Mouse (Mus musculus) right cerebral cortex, adult 18-20 months (tissue): Measurements from ENCODE around the gene Crbn.

ENCODE experiments used
- DNase-seq: peaks from one replicate; pipeline ENCODE4 v3.0.0; 2022; ENCODE audit warnings: mixed read lengths

Gene Crbn

GRCm38 (mm10) chr6:106799333-106800226 lies at the start of gene Crbn:
TSS of gene Crbn (minus strand) at chr6:106800077.
- peak; percentile 92 for DNase-seq

DNA sequence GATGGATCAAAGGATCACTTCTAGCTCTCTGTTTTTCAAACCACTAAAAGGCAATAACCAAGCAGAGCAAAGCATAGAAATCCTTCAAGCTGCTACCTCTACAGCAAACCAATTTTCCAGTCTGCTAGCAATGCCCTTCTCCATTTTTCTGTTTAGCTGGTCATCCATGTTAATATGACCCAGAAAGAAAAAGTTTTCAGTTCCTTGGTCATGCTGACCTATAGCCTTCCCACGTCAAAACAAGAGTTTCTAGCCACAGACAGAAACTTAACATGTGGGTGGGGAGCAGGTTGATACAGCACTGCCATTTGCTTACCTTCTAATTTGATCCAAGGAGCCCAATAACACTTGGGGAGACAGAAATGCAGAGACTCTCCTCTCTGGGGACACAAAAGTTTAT lies 40.3 kb upstream of the Crbn start:
- DNase-seq, result no peak

DNA sequence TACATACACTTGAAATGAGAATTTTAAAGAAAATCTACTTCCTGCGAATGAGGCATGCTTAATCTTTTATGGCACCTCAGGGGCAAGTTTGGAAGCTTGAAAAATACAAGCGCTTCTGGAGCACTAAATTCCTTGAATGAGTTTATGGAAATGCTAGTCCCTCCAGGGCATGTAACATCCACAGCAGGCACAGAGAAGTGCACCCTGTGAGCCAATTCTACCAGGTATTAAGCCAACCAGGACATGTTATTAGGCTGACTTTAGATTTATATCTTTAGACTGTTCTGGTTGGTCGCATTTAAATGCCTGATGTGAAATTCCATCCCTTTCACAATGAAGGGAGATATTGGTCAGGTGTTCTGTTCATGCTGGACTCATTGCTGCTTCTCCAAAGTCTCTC lies 38.2 kb upstream of the Crbn start:
- no peak for DNase-seq

DNA sequence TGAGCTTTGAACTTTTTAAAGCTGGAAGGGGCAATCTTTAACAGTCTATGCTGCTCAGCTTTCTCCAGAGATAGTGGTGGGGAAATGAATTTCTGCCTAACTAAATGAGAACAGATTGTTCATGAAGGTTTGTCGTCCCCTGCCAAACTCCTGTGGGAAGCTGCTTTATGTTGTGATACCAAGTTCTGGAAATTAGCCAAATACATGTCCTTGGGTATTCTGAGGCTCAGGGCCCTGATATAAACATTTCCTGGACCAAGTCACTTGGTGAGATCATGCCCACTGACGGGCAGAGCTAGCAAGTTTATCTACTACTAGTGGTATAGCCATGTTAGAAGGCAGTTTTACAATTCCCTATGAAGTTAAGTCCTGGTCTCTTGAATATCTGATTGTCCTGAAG lies 35.4 kb upstream of the Crbn start:
- no peak for DNase-seq

DNA sequence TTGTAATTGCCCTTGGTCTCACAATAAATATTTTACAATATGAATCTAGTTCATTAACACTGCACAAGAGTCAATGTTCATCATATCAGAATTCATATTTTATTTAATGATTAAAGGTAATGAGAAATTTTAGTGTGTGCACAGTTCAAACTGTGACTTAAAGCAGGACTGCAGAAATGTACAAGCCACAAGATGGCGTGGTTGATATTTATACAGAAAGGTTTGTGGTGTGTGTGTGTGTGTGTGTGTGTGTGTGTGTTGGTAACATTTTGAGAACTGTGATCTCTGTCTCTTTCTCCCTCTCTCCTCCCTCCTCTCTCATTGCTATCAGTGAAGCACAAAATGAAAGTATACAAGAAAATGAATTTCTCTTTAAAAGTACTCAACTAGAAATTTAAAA lies 22.5 kb upstream of the Crbn start:
- peak; percentile 26 for DNase-seq

DNA sequence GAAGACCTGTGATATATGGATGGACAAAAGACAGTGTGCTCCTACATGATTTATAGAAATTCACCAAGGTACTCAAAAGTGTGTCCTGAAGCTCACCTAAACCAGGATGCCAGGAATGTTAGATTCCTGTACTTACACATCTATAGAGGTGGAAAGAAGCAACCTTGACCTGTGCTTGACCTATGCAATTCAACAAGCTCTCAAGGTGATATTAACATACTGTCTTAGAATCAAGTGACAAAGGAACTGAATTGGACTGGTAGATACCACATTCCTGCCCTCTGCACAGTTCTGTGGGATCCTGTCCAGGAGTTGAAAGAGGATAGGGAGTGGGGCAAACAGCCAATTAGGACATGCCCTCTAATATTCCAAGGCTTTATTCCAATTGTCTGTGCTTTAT lies 20.7 kb upstream of the Crbn start:
- no peak for DNase-seq

DNA sequence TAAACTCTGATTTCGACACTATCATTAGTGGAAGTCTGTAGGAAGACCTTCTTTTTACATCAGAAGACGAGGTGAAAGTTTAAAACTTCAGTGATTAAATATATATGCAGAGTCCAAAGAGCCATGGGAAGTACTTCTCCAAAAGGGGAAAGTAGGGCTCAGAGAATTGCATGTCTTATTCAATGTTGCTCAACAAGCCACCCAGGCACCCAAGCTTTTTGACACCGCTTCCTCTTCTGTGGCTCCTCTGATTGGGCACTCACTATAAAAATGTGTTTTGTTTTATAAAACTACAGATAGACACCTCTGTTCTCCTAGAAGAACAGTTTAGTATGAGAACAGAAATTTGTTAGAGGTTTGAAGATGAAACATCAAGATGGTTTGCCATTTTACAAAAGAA lies 20.0 kb upstream of the Crbn start:
- no peak for DNase-seq

GRCm38 (mm10) chr6:106819246-106819645 lies 19.4 kb upstream of the Crbn start:
- DNase-seq, result no peak

DNA sequence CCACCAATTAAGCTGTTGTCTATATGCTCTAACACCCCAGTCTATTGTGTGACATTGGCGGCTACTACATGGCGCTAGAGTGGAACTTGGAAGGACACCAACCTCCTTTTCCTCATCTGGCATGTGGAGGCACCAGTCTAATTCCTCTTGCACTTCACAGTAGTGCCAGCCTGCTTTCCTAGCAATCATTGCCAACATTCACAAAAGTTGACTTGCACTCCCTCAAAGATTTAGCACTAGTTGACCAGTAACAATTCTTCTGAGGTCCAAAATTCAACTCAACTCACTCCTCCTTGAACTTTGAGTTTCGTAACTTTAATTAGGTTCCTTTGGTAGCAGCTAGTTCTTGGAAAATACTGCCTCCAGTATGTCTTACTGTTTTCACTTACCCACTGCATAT lies 10.8 kb upstream of the Crbn start:
- no peak for DNase-seq

- no peak for DNase-seq
Measured at GRCm38 (mm10) chr6:106809161-106809560, 9.3 kb upstream of the Crbn start.

DNA sequence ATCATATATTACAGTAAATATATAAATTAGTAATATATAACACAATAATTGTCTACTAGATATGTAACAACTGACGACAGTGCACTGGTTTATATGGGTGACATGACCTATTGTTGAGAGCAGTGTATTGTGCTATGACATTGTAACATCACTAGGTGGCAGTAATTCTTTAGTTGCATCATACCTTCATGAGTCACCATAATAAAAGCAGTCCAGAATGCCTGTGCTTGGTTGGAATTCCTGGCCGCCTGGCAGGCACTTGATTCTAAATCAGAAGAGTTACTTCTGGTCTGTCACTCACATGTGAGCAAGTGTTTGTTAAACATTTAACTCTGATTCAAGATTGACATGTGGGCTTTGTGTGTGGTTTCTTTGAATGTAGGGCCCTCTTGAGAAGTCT lies 5.0 kb upstream of the Crbn start:
- peak; percentile 19 for DNase-seq

DNA sequence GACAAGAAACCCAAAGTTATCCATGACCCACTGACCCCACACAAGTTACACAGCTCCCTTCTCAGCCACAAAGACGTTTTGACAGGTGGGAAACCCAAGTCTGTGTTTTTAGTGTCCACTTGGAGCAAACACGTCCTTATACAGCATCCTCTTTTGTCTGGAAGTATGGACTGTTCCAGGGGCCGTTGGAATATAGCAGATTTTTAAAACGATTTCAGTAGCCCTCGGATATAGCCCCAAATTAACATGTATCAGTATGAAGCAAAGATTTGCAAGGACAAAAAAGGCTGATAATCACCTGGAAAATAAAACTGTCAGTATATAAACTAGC lies 315 bp upstream of the Crbn start:
- no peak for DNase-seq

- DNase-seq, result no peak
Measured at GRCm38 (mm10) chr6:106794094-106794814, 5.6 kb downstream of the Crbn start.

DNA sequence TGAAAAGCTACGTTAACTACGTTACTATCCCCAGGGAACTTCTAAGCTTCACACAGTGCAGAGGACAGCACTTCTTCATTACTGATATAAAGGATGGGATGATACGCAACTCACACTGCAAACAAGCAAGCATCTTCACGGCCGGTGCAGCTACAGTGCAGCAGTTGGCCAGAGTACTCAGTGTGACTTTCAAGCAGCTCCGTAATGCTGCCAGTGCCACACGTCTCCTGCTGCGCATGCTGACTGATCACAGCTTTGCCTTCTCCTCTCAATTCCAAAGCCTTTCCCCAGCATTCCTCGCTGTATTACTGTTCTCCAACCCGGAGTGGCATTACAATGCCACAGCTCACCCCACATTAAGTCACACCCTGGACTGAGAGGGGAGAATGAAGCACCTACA lies 6.3 kb downstream of the Crbn start:
- no peak for DNase-seq

DNA sequence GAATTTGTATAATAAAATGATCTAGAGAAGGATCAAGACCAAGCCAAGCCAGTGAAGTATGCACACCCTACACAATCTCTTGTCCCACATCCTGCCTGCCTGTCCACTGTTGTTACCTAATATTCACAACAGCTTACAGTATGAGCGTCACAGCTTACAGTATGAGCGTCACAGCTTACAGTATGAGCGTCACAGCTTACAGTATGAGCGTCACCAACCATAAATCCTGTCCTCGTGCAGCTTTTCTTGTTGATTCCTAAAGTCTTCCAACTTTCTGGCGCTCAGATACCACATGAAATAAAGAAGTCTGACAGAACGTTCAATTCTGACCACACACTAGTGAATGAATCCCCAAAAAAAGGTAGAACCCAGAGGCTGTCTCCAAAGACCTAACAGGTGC lies 6.8 kb downstream of the Crbn start:
- no peak for DNase-seq

GRCm38 (mm10) chr6:106792486-106792885 lies 7.4 kb downstream of the Crbn start:
- DNase-seq, result no peak

- no peak for DNase-seq
Measured at GRCm38 (mm10) chr6:106791429-106791828, 8.4 kb downstream of the Crbn start.

DNA sequence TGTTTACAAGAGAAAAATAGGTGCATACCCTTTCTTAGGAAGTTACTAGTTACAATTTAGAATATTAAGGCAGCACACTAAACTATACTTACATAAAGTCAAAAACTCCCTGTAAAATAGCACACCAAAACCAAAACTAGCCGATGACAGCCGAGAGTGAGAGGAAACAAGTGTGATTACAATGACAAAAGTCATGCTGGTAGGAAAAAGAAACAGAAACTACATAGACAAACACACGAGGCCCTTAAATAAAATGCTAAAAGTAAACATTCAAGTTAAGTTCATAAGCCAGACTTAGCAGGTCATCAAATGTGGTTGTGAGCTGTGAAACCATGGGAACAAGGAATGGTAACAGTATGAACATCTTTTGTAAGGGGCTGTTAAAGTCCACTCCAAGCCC lies 12.7 kb downstream of the Crbn start:
- no peak for DNase-seq

DNA sequence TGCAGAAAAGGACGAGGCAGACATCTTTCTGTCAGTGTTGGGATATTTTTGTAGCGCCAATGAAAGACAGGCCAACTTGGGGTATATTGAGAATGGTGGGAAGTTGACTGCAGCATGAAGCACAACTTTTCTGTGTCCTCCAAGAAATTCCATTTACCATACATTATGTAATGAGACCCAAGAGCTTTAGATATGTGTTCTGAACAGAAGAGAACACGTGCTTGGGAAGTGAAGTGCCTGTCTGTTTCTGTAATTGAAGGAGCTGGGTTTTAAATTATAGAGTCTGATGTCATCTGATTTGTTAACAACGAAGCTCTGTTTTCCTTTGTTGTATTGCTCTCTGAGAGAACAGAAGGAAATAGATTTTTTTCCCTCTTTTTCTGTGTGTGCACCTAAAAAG lies 29.8 kb downstream of the Crbn start:
- no peak for DNase-seq

DNA sequence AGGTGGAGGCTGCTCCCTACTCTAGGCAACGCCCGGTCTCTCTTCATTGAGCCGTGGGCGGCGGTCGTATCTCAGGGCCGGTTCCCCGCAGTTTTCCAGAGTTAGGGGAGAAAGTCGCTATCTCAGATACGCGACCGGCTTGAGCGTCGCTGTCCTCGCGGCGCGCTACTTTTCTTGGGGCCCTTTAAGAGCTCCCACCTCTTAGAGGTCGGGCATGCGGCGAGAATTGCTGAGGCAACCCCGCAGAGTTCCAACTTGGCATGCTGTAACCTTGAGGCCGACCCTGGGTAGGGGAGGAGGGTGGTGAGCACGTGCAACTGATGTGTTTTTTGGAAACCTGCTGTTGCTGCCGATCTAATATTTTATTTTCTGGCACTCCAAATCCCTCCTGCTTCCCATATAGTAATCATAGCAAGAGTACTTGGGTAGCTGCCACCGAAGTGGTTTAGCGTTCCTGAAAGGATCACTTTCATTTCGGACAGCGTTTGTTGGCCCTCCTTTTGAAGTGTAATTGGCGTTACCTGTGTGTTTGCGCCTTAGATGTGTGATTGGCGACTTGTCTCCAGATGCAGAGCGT lies 30.5 kb downstream of the Crbn start:
- no peak for DNase-seq

GRCm38 (mm10) chr6:106768640-106769289 lies 31.1 kb downstream of the Crbn start, which contains the start of gene Trnt1:
TSS of gene Trnt1 (plus strand) at chr6:106769120.
- peak; percentile 98 for DNase-seq

- DNase-seq, result no peak
Measured at GRCm38 (mm10) chr6:106766774-106767173, 33.1 kb downstream of the Crbn start.

DNA sequence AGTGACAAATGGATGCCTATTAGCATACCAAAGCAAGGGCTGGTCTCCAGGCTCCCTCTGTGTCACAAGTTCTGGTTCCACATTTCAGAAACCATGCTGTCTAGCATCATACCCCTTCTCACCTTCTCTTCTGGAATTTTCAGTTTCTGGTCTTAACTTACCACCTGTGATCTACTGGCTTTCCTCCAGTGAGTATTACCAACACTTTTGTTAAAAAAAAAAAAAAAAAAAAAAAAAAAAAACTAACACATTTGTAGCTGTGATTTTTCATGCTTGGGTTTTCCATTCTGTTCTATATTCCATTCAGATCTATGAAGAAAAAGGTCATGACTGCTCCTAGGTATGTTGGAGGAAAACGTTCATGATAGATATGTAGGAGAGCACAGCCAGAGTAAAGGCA lies 34.0 kb downstream of the Crbn start:
- no peak for DNase-seq

GRCm38 (mm10) chr6:106761486-106761885 lies 38.4 kb downstream of the Crbn start:
- no peak for DNase-seq
